Comparison of ENCODE assay signal across 24 mouse cellular contexts in the genomic region with DNA sequence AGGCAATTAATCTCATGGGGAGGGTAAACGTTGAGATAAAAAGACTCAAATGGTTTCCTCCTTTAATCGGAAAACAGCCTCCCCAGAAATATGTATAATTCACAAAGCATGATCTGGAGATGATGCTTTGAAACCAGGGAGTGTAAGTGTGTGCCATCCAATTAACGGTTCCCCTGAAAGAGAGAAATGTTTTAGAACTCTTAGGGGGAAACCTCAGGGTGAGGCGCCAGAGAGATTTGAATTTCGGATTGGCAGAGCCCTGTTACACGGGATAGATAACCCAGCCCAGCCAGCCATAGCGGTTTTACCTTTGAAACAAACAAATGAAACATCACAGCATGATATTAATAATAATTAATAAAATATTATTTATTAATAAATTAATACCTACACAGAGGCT.
"Had no signal": no experiment of that assay in that cellular context is flagged by ENCODE, and none has a peak within 500 bp of the region (broad histone marks: within the 10 kb centered on the region; RNA-seq: fewer than 3 reads in every experiment).

No protein-coding gene starts in this region.

- H3K36me3 ChIP-seq: heart, embryonic 12.5 days; hindbrain, embryonic 10.5 days; hindbrain, embryonic 12.5 days; intestine, embryonic 15.5 days; limb, embryonic 10.5 days; limb, embryonic 12.5 days had no signal

- DNase-seq: gastrocnemius, adult 2 months; gastrocnemius, postnatal 10 days; gastrocnemius, postnatal 25 days; heart, postnatal 10 days; heart, postnatal 4 days; kidney, adult 18-20 months; kidney, adult 8-10 months; kidney, postnatal 10 days; kidney, postnatal 25 days; kidney, postnatal 4 days; liver had no signal

- H3K27ac ChIP-seq: gastrocnemius, adult 2 months; hindbrain, embryonic 10.5 days; hindbrain, embryonic 12.5 days; hindbrain, embryonic 14.5 days; intestine, embryonic 15.5 days; layer of hippocampus, adult 2 months; left cerebral cortex, adult 2 months; limb, embryonic 10.5 days; limb, embryonic 12.5 days had no signal

- H3K9ac ChIP-seq: heart, embryonic 12.5 days; hindbrain, embryonic 12.5 days; hindbrain, embryonic 14.5 days; intestine, embryonic 15.5 days; limb, embryonic 12.5 days had no signal

- H3K4me3 ChIP-seq: gastrocnemius, adult 2 months; heart, embryonic 12.5 days; hindbrain, embryonic 10.5 days; hindbrain, embryonic 12.5 days; intestine, embryonic 15.5 days; layer of hippocampus, adult 2 months; left cerebral cortex, adult 2 months; limb, embryonic 10.5 days; limb, embryonic 12.5 days had no signal

- H3K9me3 ChIP-seq: heart, embryonic 12.5 days; hindbrain, embryonic 10.5 days; hindbrain, embryonic 12.5 days; intestine, embryonic 15.5 days; limb, embryonic 10.5 days; limb, embryonic 12.5 days had no signal

- ATAC-seq: forebrain, embryonic 16.5 days; hindbrain, embryonic 16.5 days; inflammation-experienced regulatory T-cells, adult 6 months; intestine, embryonic 15.5 days; intestine, postnatal 0 days had no signal

- H3K4me2 ChIP-seq: heart, embryonic 12.5 days; hindbrain, embryonic 12.5 days; hindbrain, embryonic 14.5 days; intestine, embryonic 15.5 days; limb, embryonic 12.5 days had no signal

- H3K27me3 ChIP-seq: heart, embryonic 12.5 days; hindbrain, embryonic 12.5 days; intestine, embryonic 15.5 days; limb, embryonic 12.5 days had no signal

- H3K4me1 ChIP-seq: hindbrain, embryonic 10.5 days; hindbrain, embryonic 12.5 days; intestine, embryonic 15.5 days; limb, embryonic 10.5 days; limb, embryonic 12.5 days had no signal
